Mouse (Mus musculus) left cerebral cortex, postnatal 14 days (tissue): ENCODE results near the gene 2310022A10Rik. TPM values are rescaled to one million over a fixed set of nuclear protein-coding genes. Genes with fewer than 3 reads are reported as not detected.

Source experiments
- DNase-seq, 2 experiments: peaks; one replicate each; pipeline ENCODE4 v3.0.0; 2021 to 2022; ENCODE audit warnings: low spot score in 2 of 2, mixed read lengths in 1 of 2
- intact Hi-C: fragments of 180-260 bp; cut with DNase I; formaldehyde crosslinking; loops from one replicate; pipeline ENCODE4 v1.15.1; 2025
- total RNA-seq, 2 experiments: library from RNA; stranded (reverse); gene quantifications; 2 replicates each; pipeline ENCODE4 v1.2.3; 2021

2310022A10Rik gene
- total RNA-seq, 2 experiments from 2014 or later, result 24.5 to 27.8 TPM

GRCm38 (mm10) chr7:27578465-27578864, 25.4 kb downstream of the 2310022A10Rik start:
- intact Hi-C loops, result loop anchor here (5.0 kb wide), 1 partner anchor 59 kb away; no protein-coding TSS in a partner anchor
- DNase-seq, result no peak

DNA sequence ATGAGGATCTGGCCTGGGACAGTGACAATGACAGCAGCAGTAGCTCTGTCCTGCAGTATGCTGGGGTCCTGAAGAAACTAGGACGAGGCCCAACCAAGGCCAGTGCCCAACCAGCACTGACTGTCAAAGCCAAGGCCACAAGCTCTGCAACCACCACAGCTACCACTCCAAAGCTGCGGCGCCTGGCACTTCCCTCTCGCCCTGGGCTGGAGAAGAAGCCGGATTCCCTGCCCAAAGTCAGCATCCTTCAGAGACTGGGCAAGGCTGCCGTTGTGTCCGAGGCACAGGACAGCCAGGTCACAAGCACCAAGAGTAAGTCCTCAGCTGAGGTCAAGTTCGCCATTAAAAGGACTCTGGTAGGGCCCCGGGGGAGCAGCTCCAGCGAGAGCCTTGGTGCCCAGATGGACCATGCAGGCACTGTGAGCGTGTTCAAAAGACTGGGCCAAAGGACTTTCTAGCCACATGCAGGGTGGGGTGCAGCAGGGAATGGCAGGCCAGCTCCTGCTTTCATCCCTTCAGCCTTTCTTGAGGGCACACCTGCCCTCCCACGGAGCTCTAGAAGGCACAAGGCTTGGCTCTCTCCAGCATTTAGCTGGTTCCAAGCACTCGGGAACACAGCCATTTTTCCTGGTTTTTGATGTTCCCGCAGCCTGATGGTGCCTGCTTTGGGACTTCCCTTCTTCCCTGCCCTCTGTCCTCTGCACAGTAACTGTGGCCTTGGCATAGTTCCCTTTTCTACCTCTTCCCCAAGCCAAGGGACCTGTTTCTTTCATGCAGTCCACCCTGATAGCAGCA, 27.5 kb downstream of the 2310022A10Rik start:
- intact Hi-C loops, result no loop called here
- no peak for DNase-seq

DNA sequence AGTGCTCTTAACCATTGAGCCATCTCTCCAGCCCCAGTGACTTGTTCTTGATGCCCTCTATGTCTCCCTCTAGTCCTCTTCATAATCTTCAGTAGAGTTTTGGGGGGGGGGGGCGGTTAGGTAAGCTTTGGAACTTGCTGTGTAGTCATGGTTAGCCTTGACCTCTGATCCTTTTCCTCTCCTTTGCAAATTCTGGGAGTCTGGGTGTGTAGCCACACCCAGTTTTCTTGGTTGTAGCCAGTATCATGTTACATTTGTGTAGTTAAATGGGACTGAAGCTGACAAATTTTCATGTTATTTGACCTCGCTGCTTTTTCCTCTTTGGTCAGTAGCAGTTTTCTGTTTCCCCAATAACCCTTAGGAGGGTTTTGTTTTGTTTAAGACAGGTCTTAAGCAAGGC, 33.8 kb downstream of the 2310022A10Rik start:
- intact Hi-C loops, result no loop called here
- DNase-seq, result no peak

- intact Hi-C loops, result no loop called here
- no peak for DNase-seq
Observed at GRCm38 (mm10) chr7:27587741-27588140, 34.7 kb downstream of the 2310022A10Rik start.

- DNase-seq, result no peak
- intact Hi-C loops, result loop anchor here (5.0 kb wide), 1 partner anchor 62 kb away; the partner anchor contains the start of gene Ttc9b
Observed at GRCm38 (mm10) chr7:27590088-27590487, 37.1 kb downstream of the 2310022A10Rik start.

DNA sequence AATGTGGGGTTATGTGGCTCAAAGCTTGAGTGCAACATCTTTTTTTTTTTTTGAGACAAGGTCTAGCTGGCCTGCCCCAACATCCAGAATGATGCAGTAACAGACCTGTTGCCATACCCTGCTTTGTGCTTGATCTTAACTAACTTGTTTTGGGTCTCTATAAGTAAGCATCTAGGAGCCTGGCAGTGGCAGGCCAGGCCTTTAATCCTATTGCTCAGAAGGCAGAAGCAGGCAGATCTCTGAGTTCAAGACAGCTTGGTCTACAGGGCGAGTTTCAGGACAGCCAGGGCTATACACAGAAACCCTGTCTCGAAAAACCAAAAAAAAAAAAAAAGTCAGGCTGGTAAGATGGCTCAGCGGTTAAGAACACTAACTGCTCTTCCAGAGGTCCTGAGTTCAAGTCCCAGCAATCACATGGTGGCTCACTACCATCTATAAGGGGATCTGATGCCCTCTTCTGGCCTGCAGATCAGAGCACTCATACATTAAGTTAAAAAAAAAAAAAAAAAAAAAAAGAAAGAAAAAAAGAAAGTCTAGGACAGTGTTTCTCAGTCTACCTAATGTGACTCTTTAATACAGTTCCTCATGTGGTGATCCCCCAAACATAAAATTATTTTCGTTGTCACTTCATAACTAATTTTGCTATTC, 37.7 kb downstream of the 2310022A10Rik start:
- no peak for DNase-seq
- intact Hi-C loops, result loop anchor here (5.0 kb wide), 1 partner anchor 62 kb away; the partner anchor contains the start of gene Ttc9b

- DNase-seq, result peak; percentile 93 to 98
- intact Hi-C loops, result loop anchor here (5.0 kb wide), 1 partner anchor 61 kb away; the partner anchor contains the start of gene Ttc9b
Observed at GRCm38 (mm10) chr7:27591266-27592216, 38.5 kb downstream of the 2310022A10Rik start, which contains the start of gene Akt2. Gene Akt2 (plus strand): TSS chr7:27591552.

DNA sequence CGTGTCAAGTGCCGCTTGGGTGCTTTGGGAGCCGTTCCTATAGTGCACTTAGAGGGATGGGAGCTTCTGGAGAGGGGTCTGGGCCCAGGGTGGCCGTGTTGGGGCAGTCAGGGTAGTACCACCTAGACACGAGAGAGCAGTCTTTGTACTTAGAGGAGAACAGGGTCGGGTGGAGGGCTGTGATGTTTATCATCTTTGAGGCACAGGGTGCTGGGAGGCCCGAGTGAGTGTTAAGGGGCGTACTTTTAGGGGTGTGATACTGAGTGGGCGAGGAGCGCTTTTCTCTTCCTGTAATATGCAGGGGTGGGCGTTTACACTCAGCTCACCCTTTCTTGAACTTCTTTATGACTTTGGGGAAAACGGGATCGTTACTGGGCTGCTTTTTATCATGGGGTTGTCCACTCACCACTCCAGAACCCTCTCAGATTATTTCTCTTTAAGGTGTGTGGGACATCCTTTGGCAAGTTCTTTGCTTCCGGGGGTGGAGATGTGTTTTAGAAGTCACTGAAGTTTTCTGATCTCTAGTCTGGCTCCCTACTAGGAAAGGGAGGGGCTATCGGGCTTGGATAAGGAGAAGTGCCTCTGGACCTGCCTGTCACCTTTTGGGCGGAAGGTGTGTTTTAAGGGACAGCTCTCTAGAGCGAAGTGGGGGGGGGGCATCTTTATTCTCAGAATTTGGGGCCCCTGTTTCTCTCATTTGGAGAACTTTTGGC, 39.3 kb downstream of the 2310022A10Rik start:
- DNase-seq, result peak; percentile 57 to 59
- intact Hi-C loops, result loop anchor here (5.0 kb wide), 1 partner anchor 60 kb away; the partner anchor contains the start of gene Ttc9b

GRCm38 (mm10) chr7:27592934-27593645, 40.1 kb downstream of the 2310022A10Rik start:
- intact Hi-C loops, result loop anchor here (5.0 kb wide), 1 partner anchor 59 kb away; the partner anchor contains the start of gene Ttc9b
- no peak for DNase-seq

GRCm38 (mm10) chr7:27596586-27597503, 43.8 kb downstream of the 2310022A10Rik start:
- intact Hi-C loops, result no loop called here
- no peak for DNase-seq

- intact Hi-C loops, result no loop called here
- DNase-seq, result no peak
Observed at GRCm38 (mm10) chr7:27598053-27598452, 45.0 kb downstream of the 2310022A10Rik start.

GRCm38 (mm10) chr7:27601628-27602027, 48.6 kb downstream of the 2310022A10Rik start:
- peak; percentile 73 to 84 for DNase-seq

GRCm38 (mm10) chr7:27602161-27602560, 49.1 kb downstream of the 2310022A10Rik start:
- intact Hi-C loops, result no loop called here

More at GRCm38 (mm10) chr7:27601628-27602027, 48.6 kb downstream of the 2310022A10Rik start:
- intact Hi-C loops, result no loop called here

DNA sequence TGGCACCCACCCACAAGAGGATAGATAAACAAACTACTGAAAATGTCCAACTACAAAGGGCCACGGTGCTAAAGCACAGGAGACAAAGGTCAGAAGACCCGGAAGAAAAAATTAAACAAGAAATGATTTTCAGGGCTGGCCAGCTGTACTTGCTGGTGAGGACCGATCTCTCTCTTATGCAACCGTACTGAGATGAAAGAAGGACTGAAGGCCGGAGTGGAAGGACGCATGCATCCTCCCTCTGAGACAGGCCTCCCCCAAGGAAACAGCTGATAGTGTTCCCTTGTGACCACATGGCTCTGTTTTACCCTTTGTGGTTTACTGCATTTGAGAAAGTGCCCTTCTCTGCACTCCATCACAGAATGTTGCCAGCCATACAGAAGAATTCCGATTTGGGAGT, 49.8 kb downstream of the 2310022A10Rik start:
- intact Hi-C loops, result no loop called here
- DNase-seq, result no peak

More at GRCm38 (mm10) chr7:27602161-27602560, 49.1 kb downstream of the 2310022A10Rik start:
- DNase-seq, result no peak

GRCm38 (mm10) chr7:27604661-27605348, 51.8 kb downstream of the 2310022A10Rik start:
- intact Hi-C loops, result no loop called here
- DNase-seq, result no peak
